Mouse (Mus musculus) brain, embryonic 14.5 days (tissue): ENCODE measurements at regions not wholly inside any gene's neighbourhood (a gene's known extent, or its start where the extent isn't known, plus 50 kb on each side); places are given as distances from the start of the nearest gene placed in this dataset.

ENCODE experiments used
- DNase-seq: peaks from one replicate; pipeline ENCODE4 v3.0.0-alpha.2; 2011; ENCODE audit warnings: low read depth
- CTCF ChIP-seq: fragments of 200-500 bp; IDR thresholded peaks from 2 replicates; pipeline ENCODE4 v1.5.1; 2012; ENCODE audit warnings: inconsistent platforms, mild to moderate bottlenecking, moderate library complexity, borderline replicate concordance; ENCODE audit not compliant: insufficient read depth, insufficient read length; ENCODE audit errors: extremely low read depth
- POLR2A ChIP-seq: fragments of 200-500 bp; IDR thresholded peaks from 2 replicates; pipeline ENCODE4 v1.6.1; 2012; ENCODE audit warnings: mild to moderate bottlenecking, inconsistent platforms, borderline replicate concordance; ENCODE audit not compliant: poor library complexity, insufficient read depth, insufficient read length, severe bottlenecking; ENCODE audit errors: extremely low read depth

DNA sequence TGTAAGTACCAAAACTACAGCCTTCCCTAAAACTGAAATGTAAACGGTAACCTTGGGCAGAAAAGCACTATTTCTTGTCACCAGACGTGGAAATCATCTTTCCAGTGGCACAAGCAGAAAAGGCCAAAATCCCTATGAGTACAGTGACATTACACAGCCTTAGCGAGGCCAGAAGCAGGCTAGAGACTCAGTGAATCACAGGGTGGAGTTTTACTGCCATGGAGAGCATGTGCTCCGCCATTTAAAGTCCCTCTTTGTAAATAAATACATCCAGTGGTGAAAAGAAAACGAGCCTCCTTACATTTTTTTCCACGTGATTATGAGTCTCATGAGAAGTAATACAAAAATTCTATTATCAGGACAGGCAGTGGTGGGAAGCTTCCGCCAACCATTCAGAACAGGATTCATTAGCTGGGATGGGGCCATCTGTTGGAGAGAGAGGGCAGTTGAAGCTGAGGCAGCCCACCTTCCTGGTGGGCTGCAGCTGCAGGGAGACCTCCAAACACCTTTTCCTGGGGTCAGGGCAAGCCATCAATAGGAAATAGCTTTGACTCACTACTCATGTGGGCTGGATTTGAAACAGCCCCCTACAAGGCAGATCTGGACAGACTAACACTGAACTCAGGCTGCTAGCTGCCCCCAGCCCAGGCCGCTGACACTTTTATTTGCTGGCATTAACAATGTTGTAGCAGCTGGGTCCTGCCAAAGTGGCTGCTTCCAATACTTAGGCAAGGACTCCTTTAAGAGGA lies 146.5 kb upstream of the Hnrnpa3 start:
- peak; percentile 35 for DNase-seq
- no peak for TF ChIP-seq CTCF
- no peak for TF ChIP-seq POLR2A

DNA sequence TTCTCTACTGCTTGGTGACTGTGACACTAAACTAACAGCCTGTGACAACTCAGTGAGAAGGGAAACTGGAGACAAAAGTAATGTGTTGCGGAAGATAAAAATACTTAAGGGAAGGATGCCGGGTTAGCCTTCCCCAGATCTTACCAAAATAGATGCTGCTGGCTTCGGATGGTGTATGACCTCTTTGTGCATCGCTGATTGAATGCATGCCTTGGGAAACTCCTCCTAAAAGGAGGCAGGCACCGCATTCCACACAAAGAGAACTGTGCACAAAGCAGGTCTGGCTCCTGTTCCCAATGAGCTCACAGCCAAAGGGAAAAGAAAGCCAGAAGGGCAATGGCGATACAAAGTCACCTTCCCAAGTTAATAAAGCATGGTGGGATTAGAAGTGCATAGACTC lies 144.9 kb upstream of the Hnrnpa3 start:
- TF ChIP-seq POLR2A (no peak), CTCF (no peak)
- DNase-seq, result peak; percentile 36

DNA sequence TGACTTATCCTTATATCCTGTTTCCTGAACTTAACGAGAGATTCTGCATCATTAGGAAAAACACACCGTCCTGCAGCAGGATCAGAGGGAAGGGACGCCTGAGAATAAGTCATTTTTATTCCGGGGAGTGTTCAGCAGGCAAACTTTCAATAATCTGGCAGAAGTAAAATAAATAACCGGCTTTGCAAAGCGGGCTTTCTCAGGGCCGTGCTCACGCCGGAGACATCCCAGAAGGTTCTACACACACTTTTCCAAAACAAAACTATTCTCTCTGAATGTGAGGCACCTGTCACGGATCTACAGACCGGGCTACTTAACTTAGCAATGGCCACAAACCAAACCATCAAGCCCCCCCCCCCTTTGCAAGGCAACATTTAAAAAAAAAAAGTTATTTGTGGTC lies 142.8 kb upstream of the Hnrnpa3 start:
- no peak for DNase-seq
- TF ChIP-seq POLR2A (no peak), CTCF (no peak)

DNA sequence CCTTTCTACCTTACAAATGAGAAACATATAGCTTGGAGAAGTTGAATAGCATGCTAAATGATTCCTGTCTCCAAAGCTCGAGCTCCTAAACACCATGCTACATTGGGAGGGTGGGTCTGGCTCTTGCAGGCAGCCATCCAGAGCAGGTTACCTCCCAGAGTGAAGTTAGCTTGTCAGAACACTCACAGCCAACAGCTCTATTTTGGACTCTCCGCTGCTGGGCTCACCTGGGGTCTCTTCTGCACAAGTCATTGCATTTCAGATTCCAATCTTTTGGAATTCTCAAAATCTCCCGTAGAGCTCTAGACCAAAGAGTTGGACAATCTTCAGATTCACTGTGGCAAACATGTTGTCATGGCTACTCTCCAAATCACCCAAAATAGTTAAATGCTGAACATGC lies 142.0 kb upstream of the Hnrnpa3 start:
- no peak for DNase-seq
- TF ChIP-seq CTCF (no peak), POLR2A (no peak)

DNA sequence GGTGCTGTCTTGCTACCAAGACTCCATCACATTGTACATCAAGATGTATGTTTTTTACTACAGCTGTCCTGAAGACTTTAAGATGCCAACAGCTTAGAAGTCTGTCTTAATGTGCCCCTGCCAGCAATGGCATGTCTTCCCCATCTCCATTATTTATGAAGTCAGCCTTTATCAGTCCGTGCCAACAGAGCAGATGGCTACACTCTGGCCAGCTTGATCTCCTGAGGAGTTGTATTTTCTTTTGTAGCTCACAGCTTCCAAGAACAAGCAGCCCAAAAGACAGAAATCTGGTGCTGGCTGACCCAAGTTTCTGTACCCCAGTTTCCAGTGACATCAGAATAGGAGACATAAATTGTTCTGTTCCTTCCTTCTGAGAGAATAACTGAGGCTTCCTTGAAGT lies 140.5 kb upstream of the Hnrnpa3 start:
- peak; percentile 81 for DNase-seq
- no peak for TF ChIP-seq CTCF
- no peak for TF ChIP-seq POLR2A

DNA sequence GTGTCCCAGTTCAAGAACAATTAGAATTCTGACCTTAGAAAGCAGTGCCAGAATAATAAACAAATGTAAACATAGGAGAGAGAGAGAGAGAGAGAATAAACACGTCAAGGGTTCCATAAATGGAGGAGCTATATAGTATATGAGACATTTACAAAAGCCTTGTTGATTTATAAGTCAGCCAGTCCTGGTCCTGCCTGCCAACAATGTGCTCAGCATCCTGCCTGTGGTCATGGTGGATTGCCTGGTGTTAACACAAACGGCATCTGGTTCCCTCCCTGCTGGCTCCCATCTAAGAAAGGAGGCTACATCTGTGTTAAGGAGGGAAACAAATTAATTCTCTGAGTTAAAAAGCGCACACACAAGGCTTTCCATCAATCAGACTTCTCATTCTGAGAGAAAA lies 133.5 kb upstream of the Hnrnpa3 start:
- TF ChIP-seq CTCF (no peak), POLR2A (no peak)
- peak; percentile 56 for DNase-seq

DNA sequence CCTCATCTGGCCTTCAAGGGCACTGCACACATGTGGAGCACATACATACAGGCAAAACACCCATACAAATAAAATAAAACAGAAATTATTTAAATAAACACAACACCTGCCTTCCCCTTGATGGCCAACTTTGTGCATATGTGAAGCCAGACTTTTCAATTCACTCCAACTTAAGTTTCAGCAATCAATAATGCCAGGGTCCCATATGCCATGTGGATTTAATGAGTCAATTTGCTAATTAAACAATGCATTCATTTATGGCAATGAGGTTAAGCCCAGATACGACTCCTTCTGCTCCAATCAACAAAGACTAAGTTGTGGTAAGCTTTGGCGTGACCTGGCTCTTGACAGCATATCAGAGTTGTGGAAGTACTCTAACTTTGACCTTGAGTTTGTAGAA lies 130.4 kb upstream of the Hnrnpa3 start:
- peak; percentile 70 for DNase-seq

DNA sequence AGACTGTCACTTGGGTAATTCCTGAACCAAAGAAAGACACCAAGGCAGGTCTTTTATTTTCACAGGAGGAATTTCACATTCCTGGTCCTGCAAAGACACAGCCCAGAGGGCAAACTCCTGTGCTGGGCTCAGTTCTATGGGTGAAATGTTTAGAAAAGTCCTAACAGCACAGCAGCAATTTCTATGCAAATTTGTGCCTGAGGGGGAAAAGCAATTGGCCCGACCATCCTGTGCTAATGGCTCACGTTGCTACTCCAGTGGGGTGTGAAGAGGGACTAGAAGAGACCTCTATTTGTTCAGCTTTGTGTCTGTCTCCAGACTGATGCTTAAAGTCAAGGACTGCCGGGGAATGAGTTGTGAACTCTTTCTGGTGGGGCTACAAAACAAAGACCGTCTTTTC lies 120.9 kb upstream of the Hnrnpa3 start:
- TF ChIP-seq CTCF, result no peak
- TF ChIP-seq POLR2A, result no peak
- peak; percentile 28 for DNase-seq

More for the DNA sequence above, 130.4 kb upstream of the Hnrnpa3 start:
- TF ChIP-seq CTCF (no peak), POLR2A (no peak)

DNA sequence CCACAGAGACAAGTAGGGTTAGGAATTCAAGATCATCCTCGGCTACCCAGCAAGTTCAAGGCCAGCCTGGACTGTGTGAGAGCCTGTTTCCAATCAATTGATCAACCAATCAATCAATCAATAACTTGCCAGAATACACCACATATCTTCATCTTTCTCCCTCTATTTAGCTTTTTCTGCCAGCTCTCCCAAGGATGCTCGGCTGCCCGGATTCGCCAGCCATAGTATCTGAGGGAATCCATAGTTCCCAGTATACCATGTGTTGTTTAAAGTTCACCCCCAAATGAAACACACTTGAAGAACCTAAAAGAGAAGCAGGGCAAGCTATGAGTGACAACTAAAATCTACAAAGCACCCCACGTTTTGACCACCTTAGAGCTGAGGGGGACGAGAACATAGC lies 119.3 kb upstream of the Hnrnpa3 start:
- TF ChIP-seq CTCF (no peak), POLR2A (no peak)
- no peak for DNase-seq

DNA sequence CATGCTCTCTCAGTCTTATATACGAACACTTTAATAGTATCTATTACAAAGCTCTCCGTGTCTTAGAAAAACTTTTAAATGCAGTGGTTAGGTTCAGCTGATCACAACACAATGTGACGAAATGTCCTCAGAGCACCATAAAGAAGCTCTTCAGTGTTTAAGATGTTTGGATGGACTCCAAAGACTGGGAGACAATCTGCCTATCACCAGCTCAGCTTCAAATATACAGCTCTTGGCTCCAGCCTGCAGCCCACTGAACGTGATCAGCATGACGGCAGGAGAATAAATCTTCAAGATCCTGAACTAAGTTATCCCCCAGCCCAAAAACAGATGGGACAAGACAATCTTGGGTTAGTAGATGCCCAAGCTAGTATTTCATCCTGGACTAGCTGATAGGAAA lies 116.7 kb upstream of the Hnrnpa3 start:
- TF ChIP-seq POLR2A (no peak), CTCF (no peak)
- DNase-seq, result peak; percentile 52

DNA sequence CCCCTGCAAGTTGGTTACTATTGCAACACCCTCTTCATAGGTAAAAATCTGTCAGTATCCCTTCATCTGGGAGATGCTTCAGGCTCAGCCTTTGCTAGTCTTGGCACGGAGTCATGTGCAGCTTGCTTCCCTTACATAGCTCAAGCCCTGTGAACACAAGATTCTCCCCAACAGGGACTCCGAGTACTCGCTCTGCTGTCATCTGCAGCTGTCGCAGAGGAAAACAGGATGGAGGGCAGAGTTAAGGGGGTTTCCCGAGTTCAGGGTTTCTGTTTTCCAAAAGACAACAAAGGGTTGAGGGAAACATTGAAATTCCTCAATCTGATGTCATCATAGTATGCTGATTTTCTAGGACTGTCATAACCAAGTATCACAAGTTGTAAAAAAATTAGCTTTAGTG lies 116.3 kb upstream of the Hnrnpa3 start:
- no peak for TF ChIP-seq POLR2A
- TF ChIP-seq CTCF, result no peak
- peak; percentile 46 for DNase-seq

DNA sequence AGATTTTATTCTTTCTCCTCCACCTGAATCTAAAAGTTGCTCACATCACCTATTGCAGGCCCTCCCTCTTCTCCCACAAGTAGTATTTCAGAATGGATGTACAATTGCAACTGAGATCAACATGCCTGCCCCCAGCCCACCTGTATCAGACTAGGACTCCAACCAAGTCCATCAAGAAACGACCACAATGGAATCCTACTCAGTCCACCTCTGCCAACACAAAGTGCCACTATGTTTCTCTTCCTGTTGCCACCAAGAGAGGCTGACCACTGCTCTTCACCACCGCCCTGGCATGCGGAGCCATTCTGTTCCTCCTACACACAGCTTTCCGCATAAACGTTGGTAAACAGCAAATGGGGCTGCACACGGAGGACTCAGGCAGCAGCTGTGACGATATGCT lies 113.1 kb upstream of the Hnrnpa3 start:
- TF ChIP-seq CTCF (no peak), POLR2A (no peak)
- no peak for DNase-seq

DNA sequence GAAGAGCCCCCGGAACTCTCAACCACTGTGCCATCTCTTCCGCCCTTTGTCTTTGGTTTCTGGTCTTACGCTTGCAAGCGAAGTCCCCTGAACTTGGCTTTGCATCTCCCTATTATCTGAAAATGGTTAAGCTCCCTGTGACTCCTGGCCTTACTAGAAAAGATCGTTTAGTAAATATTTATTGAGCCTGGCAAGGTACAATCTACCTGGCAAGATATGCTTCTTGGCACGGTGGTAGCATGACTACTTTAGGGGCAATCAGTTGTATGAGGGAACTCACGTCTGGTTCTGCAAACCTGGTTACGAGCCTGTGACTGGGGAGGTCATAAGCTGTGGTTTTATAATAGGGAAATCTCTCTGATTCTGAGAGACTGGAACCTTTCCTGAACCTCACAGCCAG lies 103.4 kb upstream of the Hnrnpa3 start:
- DNase-seq, result no peak
- TF ChIP-seq CTCF (no peak), POLR2A (no peak)

DNA sequence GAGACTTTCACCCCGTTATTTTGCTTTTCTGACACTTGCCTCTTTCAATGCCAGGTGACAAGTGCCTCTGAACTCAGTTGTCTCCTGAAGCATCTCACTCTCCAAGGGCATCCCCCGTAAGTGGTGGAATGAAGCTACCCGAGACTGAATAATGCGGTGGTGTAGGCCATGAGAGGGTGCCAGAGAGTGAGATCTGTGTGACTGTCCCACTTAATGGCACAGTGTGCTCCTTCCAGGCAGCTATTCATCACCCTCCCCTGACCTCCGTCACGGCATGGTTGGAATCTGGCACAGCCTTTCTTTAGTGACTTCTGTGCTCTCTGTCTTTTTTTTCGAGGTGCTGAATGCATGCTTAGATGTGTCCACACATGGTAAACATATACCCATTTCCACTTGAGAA lies 102.3 kb upstream of the Hnrnpa3 start:
- no peak for DNase-seq
- TF ChIP-seq POLR2A, result no peak
- TF ChIP-seq CTCF, result no peak
